Mouse (Mus musculus) brain, embryonic 14.5 days (tissue): ENCODE measurements around the gene Htt.

Experiments used
- CTCF ChIP-seq: fragments of 200-500 bp; IDR thresholded peaks from 2 replicates; pipeline ENCODE4 v1.5.1; 2012; ENCODE audit warnings: inconsistent platforms, mild to moderate bottlenecking, moderate library complexity, borderline replicate concordance; ENCODE audit not compliant: insufficient read depth, insufficient read length; ENCODE audit errors: extremely low read depth
- POLR2A ChIP-seq: fragments of 200-500 bp; IDR thresholded peaks from 2 replicates; pipeline ENCODE4 v1.6.1; 2012; ENCODE audit warnings: mild to moderate bottlenecking, inconsistent platforms, borderline replicate concordance; ENCODE audit not compliant: poor library complexity, insufficient read depth, insufficient read length, severe bottlenecking; ENCODE audit errors: extremely low read depth

GRCm38 (mm10) chr5:34931091-34931490 is 169.6 kb downstream of the Htt start:
- TF ChIP-seq CTCF (no peak), POLR2A (no peak)
